Mouse (Mus musculus): ENCODE measurements around the gene Glrx2. TPM values are rescaled to one million over a fixed set of nuclear protein-coding genes. Genes with fewer than 3 reads are reported as not detected.
A peak's percentile ranks its signal among the peaks of the same experiment; 100 is the strongest.

Gene Glrx2
- total RNA-seq, 2 experiments from 2014 or later: 110 to 116 TPM

DNA sequence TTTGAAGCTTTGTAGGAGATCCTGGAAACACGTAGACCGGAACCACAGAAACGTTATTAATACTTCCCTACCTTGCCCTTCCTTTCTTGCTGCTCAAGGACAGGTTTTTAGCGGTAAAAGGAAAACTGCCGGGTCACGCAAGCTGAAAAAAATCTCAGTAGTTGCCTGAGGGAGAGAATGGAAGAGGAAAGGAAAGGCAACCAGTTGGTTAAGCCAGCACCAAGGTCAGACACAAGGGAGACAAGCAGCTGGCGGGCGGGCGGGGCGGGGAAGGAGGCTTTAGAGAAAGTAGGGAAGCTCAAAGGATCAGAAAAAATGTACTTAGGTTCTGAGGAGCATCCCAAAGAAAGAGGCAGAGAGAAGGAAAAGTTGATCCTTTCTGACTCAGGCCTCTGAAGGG lies 29.7 kb downstream of the Glrx2 start:
- no peak for DNase-seq

DNA sequence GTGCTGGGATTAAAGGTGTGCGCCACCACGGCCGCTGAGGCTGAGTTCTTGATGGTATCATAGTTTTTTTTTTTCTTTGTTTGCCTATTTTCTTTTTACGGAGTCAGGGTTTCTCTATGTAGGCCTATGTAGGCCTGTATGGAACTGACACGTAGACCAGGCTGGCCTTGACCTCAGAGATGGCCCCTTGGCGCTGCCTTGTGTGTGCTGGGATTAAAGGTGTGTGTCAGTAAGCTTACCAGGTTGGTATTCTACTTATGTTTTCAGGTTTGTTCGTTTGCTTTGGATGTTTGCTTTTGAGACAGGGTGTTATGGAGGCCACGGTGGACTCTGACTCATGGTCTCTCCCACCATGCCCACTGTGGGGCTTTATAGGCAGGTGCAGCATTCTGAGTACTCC lies 46.0 kb downstream of the Glrx2 start:
- no peak for DNase-seq

DNA sequence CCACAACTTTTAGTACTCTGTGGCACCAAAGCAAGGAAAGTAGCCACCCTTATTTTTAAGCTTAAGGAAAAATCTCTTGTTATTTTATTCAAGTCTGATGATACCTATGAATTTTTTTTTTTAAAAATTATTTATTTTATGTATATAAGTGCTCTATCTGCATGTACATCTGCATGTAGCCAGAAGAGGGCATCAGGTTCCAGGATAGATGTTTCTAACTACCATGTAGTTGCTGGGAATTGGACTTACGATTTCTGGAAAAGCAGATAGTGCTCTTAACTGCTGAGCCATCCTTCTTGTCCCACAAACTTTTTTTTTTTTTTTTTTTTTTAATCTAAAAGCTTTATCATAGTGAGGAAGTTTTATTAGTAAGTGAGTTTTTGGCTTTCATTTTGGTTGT lies 48.3 kb downstream of the Glrx2 start:
- DNase-seq: no peak

DNA sequence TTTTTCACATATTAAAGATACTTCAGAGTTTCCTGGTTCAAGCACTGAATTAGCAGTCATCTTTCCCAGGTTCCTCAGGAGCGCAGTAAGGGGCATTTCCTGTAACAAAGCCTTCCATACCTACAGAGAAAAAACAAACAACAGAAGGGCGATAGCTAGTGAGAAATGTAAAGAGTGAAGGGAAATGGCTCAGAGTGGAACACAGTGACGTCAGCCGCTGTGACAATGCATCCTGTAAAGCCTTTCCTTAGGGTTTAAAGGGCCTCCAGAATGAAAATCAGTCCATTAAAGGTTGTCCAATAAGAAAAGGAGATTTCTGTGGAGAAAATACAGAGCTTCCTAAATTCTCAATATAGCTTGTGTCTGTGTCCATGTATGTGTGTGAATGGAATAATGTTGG lies 49.7 kb downstream of the Glrx2 start:
- no peak for DNase-seq

DNA sequence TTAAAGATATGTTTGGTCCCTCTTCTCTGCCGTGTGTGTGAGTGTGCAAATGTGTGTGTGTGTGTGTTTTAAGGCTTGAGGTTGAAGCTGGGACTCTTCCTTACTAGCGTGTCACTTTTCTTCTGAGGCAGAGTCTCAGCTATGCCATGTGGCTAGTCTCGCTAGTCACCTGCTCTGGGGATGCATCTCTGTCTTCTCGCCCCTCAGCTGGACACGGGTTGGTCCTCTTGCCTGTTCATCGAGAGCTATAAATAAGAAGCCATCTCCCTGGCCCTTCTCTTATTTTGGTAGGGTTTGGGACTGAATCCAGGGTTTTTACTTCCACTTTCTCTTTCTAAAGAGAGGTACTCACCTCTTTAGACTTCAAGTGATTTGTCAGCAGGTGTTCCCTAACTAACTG lies 50.1 kb downstream of the Glrx2 start:
- DNase-seq: no peak

DNA sequence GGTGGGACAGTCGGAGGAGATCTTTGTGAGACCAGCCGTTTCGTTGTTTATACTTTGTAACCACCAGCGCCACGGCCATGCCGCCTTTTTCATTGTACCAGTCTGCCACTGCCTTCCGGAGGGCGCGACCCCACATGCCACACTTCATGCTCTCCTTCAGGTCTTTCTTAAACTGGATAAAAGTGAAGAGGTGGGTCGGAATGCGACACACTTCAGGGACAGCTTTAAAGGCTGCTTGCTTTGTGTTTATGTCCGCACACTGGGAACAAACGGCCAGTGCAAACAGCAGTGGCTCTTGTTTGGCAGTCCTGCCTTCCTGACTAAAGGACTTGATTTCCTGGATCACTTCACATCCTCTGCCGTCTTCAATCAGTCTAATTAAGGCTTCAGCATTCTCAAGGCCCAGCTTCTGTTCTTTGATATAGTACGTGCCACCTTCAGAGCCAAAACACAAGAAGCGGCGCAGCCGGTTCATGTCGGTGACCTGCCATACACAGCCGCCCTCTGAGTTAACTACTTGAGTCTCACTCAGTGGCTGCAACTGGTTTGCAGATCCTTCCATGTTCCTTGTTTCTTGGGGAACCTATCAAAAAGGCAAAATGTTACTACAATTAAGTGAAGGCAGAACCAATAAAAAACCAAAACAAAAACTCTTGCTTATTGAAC lies 54.4 kb downstream of the Glrx2 start:
- no peak for DNase-seq

DNA sequence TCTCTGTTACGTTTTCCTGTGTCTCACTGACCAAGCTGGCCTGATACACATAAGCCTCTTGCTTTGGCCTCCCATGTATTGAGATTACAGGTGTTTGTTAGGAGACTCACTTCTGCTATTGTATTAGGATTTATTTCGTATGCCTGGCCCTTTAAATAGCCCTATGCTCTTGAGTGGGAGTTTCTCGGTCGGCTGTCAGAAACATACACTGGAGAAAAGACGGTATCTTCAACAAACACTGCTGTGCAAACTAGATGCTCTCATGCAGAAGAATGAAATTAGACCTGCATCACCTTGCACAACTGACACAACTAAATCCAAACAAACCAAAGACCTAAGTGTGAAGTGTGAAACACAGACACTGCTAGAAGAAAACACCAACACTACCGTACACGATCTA lies 56.9 kb downstream of the Glrx2 start:
- no peak for DNase-seq

DNA sequence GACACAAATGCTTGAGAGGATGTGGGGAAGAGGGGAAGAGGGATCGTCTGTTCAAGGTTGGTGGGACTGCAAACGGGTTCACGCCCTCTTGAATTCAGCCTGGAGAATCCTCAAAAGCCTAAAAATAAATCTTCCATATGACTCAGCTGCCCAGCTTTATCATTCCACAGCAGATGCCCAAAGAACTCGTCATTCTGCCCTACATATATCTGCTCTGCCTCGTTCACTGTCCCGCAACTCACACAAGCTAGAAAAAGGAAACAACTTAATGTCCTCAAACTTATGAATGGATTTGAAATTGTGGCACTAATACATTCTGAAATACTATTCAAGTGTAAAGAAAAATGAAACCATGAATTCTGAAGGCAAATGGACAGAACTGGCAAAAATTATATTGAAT lies 57.8 kb downstream of the Glrx2 start:
- no peak for DNase-seq

DNA sequence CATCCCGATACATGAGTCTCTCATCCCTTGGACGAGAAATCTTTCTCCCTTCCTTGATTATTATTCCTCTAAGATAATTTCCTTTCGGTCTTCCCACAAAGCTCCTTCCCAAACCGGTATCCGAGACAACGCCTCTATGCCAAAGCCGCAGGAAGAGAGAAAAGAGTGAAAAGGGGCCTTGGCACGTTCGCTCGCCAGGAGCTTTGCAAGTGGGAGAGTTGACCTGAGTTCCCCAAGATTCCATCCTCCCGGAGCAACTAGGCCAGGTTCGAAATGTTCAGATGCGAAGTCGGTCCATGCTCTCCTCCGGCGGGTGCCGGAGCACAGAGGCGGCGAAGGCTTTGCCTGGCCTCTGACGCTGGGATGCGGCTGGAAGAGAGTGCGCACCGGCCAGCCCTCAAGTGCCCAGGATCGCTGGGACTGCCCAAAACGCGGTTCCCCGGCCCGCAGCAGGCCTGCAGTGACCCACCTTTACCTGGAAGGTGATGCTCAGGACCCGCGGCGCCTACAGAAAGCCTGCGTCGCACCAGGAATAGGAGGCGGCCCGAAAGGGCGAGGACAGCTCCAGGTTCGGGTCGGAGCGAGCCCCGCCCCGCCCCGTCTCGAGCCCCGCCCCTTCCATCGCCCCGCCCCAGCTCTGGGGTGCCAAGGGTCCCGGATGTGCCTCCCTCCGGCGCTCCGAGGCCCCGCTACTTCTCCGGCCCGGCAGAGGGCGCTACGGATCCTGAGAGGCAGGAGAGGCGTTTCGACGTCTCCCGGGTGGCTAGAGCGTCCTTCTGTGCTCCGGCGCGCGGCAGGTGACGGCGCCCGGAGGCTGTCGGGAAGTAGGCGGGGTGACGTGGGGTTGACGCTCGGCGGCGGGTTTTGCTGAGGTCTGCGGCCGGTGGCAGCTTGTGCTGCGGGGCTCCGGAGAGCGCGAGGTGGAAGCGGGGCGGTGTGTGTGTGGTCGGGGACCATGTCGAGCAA lies 60.6 kb downstream of the Glrx2 start, which contains the start of the genes Trove2 and Uchl5:
Gene Trove2, minus strand, starts transcription at position 623 of the 966 bp plus-strand sequence.
Gene Uchl5, plus strand, starts transcription at position 827 of the 966 bp plus-strand sequence.
- peak; percentile 98 for DNase-seq

DNA sequence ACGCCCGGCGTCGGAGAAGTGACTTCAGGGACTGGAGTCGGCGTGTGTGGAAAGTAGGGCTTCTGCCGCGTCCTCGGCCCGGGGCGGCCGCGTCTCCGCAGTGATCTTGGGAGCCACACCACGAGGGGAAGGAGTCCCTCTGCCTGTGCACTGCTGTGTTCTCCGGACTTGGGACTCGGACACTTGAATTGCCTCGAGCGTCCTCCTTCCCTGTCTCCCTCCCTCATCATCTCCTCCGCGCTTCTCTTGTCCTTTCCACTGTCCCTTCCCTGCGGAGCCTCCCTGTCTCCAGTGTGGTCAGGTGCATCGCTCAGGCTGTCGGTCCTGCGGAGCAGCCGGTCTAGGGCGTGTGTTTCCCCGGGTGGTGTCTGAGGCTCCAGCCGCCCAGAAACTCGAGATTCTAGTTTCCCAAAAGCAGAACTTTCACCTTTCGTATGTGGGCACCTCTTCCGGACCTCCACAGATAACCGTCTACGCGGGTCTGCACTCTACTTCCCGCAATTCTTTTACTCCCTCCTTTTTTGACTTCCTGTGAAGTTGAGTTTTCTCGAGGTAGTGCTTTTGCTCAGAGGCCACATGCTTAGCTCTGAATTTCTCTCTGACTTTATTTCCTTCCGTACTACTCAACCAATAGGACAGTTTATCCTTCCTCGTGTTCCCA lies 61.5 kb downstream of the Glrx2 start:
- DNase-seq: peak; percentile 8 to 26

DNA sequence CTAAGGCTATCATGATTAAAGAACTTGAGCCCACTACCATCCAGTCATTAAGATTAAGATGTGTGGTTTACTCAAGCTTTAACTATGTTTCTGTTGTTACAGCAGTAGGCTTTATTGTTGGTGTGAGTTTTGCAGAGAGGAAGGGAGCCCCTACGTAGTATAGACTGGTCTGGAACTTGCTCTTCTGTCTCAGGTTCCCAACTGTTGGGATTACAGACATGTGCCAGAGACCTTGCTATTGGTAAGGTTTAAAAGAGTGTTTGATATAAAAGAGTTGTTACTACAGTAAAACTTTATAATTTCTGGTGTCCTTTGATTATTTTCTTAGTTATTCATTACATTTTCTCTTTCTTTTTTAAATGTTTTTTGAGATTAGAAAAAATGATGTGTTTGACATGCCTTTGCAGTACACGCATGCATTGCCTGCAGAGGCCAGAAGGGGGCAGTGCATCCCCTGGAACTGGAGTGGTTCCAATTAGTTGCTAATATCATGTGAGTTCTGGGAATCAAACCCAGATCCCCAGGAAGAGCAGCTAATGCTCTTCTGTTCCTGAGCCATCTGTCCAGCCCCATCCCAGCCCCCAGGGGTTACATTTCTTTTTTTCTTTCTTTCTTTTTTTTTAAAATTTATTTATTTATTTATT lies 72.6 kb downstream of the Glrx2 start:
- DNase-seq: no peak

Other genes starting within 250 kb of the Glrx2 start
- 10 to 100 TPM; 21.2 to 21.6 TPM for gene B3galt2, start 75.7 kb upstream of the Glrx2 start, total RNA-seq (2021)
- 10 to 100 TPM; 74.8 to 80.2 TPM for gene Cdc73, start 13.4 kb upstream of the Glrx2 start, total RNA-seq (2021)
- 10 to 100 TPM; 32.0 to 32.4 TPM for gene Trove2, start 60.7 kb downstream of the Glrx2 start, total RNA-seq (2021)
- 10 to 100 TPM; 33.8 to 39.5 TPM for gene Uchl5, start 60.9 kb downstream of the Glrx2 start, total RNA-seq (2021)